Comparison of ENCODE assay signal across 8 mouse cellular contexts in the genomic region with DNA sequence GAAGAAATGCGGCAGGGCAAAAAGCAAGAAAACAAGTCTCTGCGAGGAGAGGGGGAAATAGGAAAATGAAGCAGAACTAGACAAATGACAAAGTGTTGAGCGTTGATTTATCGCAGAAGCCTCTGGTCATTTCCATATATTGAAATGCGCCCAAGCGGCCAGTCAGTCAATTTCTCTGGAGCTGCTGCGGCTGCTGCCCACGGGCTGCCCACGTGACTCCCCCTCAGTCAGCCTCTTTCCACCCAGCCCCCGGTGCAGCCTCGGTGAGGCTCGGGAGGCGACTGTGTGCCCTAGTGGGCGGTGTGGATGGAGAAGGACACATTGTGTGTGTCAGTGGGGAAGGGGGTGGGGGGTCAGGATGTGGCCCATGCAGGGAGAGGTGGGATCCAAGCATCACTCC. TPM values are rescaled to one million over a fixed set of nuclear protein-coding genes. Genes with fewer than 3 reads are reported as not detected.
DNase-seq lines count a peak whose midpoint lies in the region; ATAC-seq lines count a peak whose summit lies in the region.

No protein-coding gene starts in this region.

- no peak for DNase-seq in heart, adult 8-10 months (ENCODE audit: low spot score)
- peak; percentile 41 for DNase-seq in embryo, embryonic 9.5 days (ENCODE audit: extremely low spot score)
- DNase-seq in intestine, embryonic 14.5 days (ENCODE audit: low spot score): peak; percentile 64
- DNase-seq in neural tube, embryonic 10.5 days (ENCODE audit: extremely low spot score, low spot score): peak; percentile 58
- no peak for DNase-seq in urinary bladder, adult 18-20 months (ENCODE audit: low spot score in 2 of 2)
- DNase-seq in lung, adult 18-20 months: no peak
- no peak for DNase-seq in cerebellum, adult 11 months

- 4% methylated on average over 14 of the region's 14 CpGs for WGBS in heart, embryonic 16.5 days
- WGBS in intestine, embryonic 14.5 days: 1% methylated on average over 14 of the region's 14 CpGs

- H3K4me2 ChIP-seq in heart, embryonic 16.5 days (ENCODE audit: low read depth, low read length): peak overlapping the region; percentile 72
- peak overlapping the region; percentile 54 for H3K4me2 ChIP-seq in intestine, embryonic 14.5 days (ENCODE audit: low read length)

- H3K27me3 ChIP-seq in heart, embryonic 16.5 days (ENCODE audit: control insufficient read depth, insufficient read depth, low read length): peaks cover 20% of the 10 kb centered on the region
- peaks cover 7% of the 10 kb centered on the region; the same call in 1 of the 2 replicates for H3K27me3 ChIP-seq in intestine, embryonic 14.5 days (replicated peaks; ENCODE audit: control insufficient read depth, insufficient read depth, low read length)

- H3K4me3 ChIP-seq in heart, embryonic 16.5 days (ENCODE audit: low read length): peak overlapping the region; percentile 48
- H3K4me3 ChIP-seq in intestine, embryonic 14.5 days (ENCODE audit: low read depth, low read length): peak overlapping the region; percentile 29

- no peaks in the 10 kb centered on the region for H3K36me3 ChIP-seq in heart, embryonic 16.5 days (ENCODE audit: control insufficient read depth, insufficient read depth)
- no peaks in the 10 kb centered on the region for H3K36me3 ChIP-seq in intestine, embryonic 14.5 days (ENCODE audit: control insufficient read depth, insufficient read depth, low read length)

- ATAC-seq in heart, embryonic 16.5 days (replicated peaks; ENCODE audit: extremely low read depth, insufficient read depth, low FRiP score): no peak
- 0 out of 2 replicates have a peak, but pooled peaks have one; percentile 43 for ATAC-seq in intestine, embryonic 14.5 days (replicated peaks; ENCODE audit: low FRiP score, low TSS enrichment, low read depth)

- H3K27ac ChIP-seq in heart, embryonic 16.5 days (ENCODE audit: low read length): no peak overlapping the region
- H3K27ac ChIP-seq in intestine, embryonic 14.5 days (ENCODE audit: low read depth): no peak overlapping the region

- peaks cover 3% of the 10 kb centered on the region; the same call in 1 of the 2 replicates for H3K4me1 ChIP-seq in heart, embryonic 16.5 days (ENCODE audit: control insufficient read depth, insufficient read depth, low read length)
- peaks cover 6% of the 10 kb centered on the region; the same call in 1 of the 2 replicates for H3K4me1 ChIP-seq in intestine, embryonic 14.5 days (replicated peaks; ENCODE audit: control insufficient read depth, insufficient read depth, low read length)

- peak overlapping the region; percentile 18 for H3K9ac ChIP-seq in heart, embryonic 16.5 days (ENCODE audit: low read length)
- no peak overlapping the region; the same call in 1 of the 2 replicates for H3K9ac ChIP-seq in intestine, embryonic 14.5 days (ENCODE audit: low read length)

- H3K9me3 ChIP-seq in heart, embryonic 16.5 days (replicated peaks; ENCODE audit: control insufficient read depth, low read length): no peaks in the 10 kb centered on the region
- H3K9me3 ChIP-seq in intestine, embryonic 14.5 days (ENCODE audit: control insufficient read depth, low read length): no peaks in the 10 kb centered on the region

RNA-seq across cellular contexts. Expression of a gene that starts 13.0 kb away (rescaled TPM):
- polyA plus RNA-seq in heart, embryonic 16.5 days (2015; fragmentation: Nextera tagmentation; extraction: Ambion mirVana): not detected in 2 replicates
- not detected for total RNA-seq in heart, adult 8-10 months (2022)
- polyA plus RNA-seq in intestine, embryonic 14.5 days (2014; fragmentation: Nextera tagmentation; extraction: Ambion mirVana): not detected in 2 replicates

RNA-seq across cellular contexts. Expression of a gene that starts 16.0 kb away (rescaled TPM):
- 15.0 TPM in 2 replicates for polyA plus RNA-seq in heart, embryonic 16.5 days (2015; fragmentation: Nextera tagmentation; extraction: Ambion mirVana)
- 1 to 10 TPM; 2.6 to 4.0 (median 2.9) TPM for total RNA-seq in heart, adult 8-10 months (2022)
- 29.1 and 29.6 TPM in 2 replicates for polyA plus RNA-seq in intestine, embryonic 14.5 days (2014; fragmentation: Nextera tagmentation; extraction: Ambion mirVana)

Comparison
In these comparisons a context has a peak if more than half of its experiments do, and no peak if none do; other contexts are left out.
1. DNase-seq: peak in embryo, embryonic 9.5 days (single experiment), intestine, embryonic 14.5 days (single experiment) and neural tube, embryonic 10.5 days (single experiment); none in heart, adult 8-10 months (single experiment), urinary bladder, adult 18-20 months (0 of 2), lung, adult 18-20 months (0 of 2) and cerebellum, adult 11 months (single experiment).